Mouse (Mus musculus): ENCODE data around the gene Ubl7. TPM values are rescaled to one million over a fixed set of nuclear protein-coding genes. Genes with fewer than 3 reads are reported as not detected.
A peak's percentile ranks its signal among the peaks of the same experiment; 100 is the strongest.

Ubl7 gene
- polyA plus RNA-seq, 1 experiment = 714 TPM

DNA sequence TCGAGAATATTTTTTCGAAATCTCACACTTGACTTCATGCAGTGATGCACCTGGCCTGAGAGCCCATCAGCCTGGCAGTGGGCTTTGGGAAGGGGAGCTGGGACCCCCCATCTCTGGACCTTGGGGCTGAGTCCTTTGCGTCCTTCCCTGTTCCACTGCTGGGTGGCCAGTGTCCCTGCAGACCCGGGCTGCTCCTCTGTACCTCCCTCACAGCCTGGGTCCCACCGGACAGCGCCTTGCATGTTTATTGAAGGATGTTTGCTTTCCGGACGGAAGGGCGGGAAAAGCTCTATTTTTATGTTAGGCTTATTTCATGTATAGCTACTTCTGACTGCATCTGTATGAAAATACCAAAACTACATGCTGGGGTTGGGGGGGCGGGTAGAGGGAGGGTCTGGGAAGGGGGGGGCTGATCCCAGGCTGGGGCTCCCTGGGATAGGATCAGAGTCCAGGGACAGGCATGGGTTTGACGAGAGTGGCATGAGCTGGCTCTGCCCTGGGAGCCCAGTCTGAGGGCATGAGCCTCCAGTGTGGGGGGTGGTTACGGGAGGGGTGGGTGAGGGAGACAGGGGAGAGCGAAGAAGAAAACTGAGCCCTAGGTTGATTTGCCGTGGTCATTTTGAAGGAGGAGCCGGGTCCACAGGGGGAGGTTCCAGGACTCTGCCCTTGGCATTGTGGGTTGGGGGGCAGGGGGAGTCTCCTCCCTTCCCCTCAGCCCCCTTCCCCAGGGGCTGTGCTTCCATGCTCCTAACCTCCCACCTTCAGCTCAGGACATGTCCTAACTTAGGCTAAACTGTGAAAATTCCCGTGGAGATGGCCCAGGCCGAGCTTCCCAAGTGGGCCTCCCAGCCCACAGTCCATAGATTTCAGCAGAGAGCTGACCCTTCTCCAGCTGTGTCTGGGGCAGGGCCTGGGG lies 51.3 kb downstream of the Ubl7 start:
- no peak overlapping the region for H3K27ac ChIP-seq (ENCODE audit: control insufficient read depth, insufficient read depth, low read depth, low read length)
- H3K27me3 ChIP-seq (ENCODE audit: control insufficient read depth, insufficient read depth, low read length) = no peaks in the 10 kb centered on the region
- no peaks in the 10 kb centered on the region; the same call in 1 of the 2 replicates for H3K4me1 ChIP-seq (ENCODE audit: control insufficient read depth, insufficient read depth, low read length)
- no peaks in the 10 kb centered on the region for H3K36me3 ChIP-seq (ENCODE audit: control insufficient read depth, insufficient read depth, low read length)
- TF ChIP-seq CTCF (IDR thresholded peaks at IDR 0.05; ENCODE audit: control insufficient read depth, insufficient read depth, insufficient replicate concordance, low read depth, low read length) = no peak
- TF ChIP-seq POLR2A (IDR thresholded peaks at IDR 0.05; ENCODE audit: control insufficient read depth, low read depth, low read length) = no peak
- H3K4me3 ChIP-seq (ENCODE audit: control insufficient read depth, low read depth, low read length) = no peak overlapping the region

DNA sequence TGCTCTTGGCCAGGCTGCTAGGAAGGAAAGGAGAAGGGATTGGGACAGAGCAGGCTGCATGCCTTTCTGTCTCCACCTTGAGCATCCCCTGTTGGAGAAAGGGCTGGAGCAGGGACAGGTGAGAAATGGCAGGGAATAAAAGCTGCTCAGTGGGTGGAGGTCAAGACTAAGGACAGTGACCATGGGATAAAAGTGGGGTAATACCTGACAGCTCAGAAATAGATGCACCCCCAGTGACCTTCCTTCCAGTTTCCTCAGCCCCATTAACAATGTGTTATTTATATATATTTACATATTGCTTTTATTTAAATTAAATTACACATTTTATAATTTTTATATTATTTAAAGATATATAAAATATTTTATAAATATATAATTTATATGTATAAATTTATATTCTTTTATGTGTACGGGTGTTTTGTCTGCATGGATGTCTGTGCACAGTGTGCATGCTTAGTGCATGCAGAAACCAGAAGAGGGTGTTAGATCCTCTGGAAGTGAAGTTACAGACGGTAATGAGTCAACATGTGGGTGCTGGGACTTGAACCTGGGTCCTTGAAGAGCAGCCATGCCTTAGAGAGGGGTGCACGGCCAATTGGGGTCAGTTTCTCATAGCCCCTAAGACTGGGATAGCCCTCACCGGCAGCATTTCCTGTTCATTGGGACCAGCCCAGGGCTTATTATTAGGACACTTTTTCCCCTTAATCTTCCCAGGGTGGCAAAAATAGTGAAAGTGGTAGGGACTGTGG lies 52.6 kb downstream of the Ubl7 start:
- TF ChIP-seq CTCF (IDR thresholded peaks at IDR 0.05; ENCODE audit: control insufficient read depth, insufficient read depth, insufficient replicate concordance, low read depth, low read length) = no peak
- no peak for TF ChIP-seq POLR2A (IDR thresholded peaks at IDR 0.05; ENCODE audit: control insufficient read depth, low read depth, low read length)
- H3K36me3 ChIP-seq (ENCODE audit: control insufficient read depth, insufficient read depth, low read length) = no peaks in the 10 kb centered on the region
- H3K27me3 ChIP-seq (ENCODE audit: control insufficient read depth, insufficient read depth, low read length) = no peaks in the 10 kb centered on the region
- H3K4me3 ChIP-seq (ENCODE audit: control insufficient read depth, low read depth, low read length) = no peak overlapping the region
- no peak overlapping the region for H3K27ac ChIP-seq (ENCODE audit: control insufficient read depth, insufficient read depth, low read depth, low read length)
- H3K4me1 ChIP-seq (ENCODE audit: control insufficient read depth, insufficient read depth, low read length) = peaks cover 3% of the 10 kb centered on the region; the same call in 1 of the 2 replicates

DNA sequence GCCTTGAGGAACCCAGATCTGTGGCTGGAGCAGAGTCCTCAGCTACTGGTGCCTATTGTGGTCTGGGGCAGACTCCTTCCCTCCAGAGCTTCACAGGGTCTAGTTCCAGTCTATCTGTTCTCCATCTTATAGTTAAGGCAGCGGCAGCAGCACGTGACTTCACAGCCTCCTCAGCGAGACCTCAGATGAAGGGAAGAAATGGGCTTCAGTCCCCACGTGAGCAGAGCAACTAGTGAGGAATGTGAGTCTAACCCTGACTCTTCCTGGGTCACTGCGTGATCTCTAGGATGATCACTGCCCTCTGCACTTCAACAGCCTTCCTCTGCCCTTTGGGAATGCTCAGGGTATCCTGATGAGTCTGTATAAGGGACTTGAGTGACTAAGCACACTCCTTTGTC lies 53.2 kb downstream of the Ubl7 start:
- H3K27ac ChIP-seq (ENCODE audit: control insufficient read depth, insufficient read depth, low read depth, low read length) = 0 out of 2 replicates have a peak overlapping the region, but pooled peaks have one; percentile 7
- no peaks in the 10 kb centered on the region for H3K36me3 ChIP-seq (ENCODE audit: control insufficient read depth, insufficient read depth, low read length)
- no peak for TF ChIP-seq POLR2A (IDR thresholded peaks at IDR 0.05; ENCODE audit: control insufficient read depth, low read depth, low read length)
- TF ChIP-seq CTCF (IDR thresholded peaks at IDR 0.05; ENCODE audit: control insufficient read depth, insufficient read depth, insufficient replicate concordance, low read depth, low read length) = no peak
- H3K4me3 ChIP-seq (ENCODE audit: control insufficient read depth, low read depth, low read length) = no peak overlapping the region
- no peaks in the 10 kb centered on the region for H3K27me3 ChIP-seq (ENCODE audit: control insufficient read depth, insufficient read depth, low read length)
- peaks cover 5% of the 10 kb centered on the region for H3K4me1 ChIP-seq (ENCODE audit: control insufficient read depth, insufficient read depth, low read length)

DNA sequence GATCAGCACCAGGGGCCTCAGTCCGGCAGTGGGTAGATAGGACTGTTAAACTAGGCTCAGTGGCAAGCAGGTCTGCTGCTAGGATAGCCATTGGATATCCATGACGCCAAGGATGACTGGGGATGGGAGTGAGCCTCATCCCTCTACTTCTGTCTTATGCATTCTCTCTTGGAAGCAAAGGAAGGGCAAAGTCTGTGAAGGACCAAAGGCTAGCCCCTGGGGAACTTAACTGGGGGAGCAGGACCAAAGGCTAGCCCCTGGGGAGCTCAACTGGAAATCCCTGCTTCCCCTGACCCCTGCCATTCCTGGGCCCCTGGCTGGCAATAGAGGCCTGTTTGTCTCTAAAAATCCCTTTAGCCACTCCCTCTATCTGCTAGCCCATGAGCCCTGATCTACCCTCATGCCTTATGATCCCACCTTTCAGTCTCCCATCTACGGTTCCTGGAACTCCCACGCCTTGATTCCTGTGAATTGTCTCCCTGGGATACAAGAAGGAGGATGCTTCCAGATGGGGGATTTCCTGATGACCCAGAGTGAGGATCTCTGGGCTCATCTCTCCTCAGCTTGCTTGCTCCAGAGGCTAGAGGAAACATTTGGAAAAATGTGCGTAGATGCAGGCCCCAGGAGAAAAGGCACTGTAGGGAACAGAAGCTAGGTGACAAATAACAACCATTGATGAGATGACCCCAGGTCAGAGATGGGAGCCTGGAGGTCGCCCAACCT lies 53.9 kb downstream of the Ubl7 start:
- Histone ChIP-seq H3K27ac (ENCODE audit: control insufficient read depth, insufficient read depth, low read depth, low read length) (no peak overlapping the region; the same call in 1 of the 2 replicates), H3K36me3 (ENCODE audit: control insufficient read depth, insufficient read depth, low read length) (no peaks in the 10 kb centered on the region), H3K4me3 (ENCODE audit: control insufficient read depth, low read depth, low read length) (no peak overlapping the region), H3K4me1 (ENCODE audit: control insufficient read depth, insufficient read depth, low read length) (peaks cover 5% of the 10 kb centered on the region), H3K27me3 (ENCODE audit: control insufficient read depth, insufficient read depth, low read length) (no peaks in the 10 kb centered on the region)
- TF ChIP-seq POLR2A (IDR thresholded peaks at IDR 0.05; ENCODE audit: control insufficient read depth, low read depth, low read length) (no peak), CTCF (IDR thresholded peaks at IDR 0.05; ENCODE audit: control insufficient read depth, insufficient read depth, insufficient replicate concordance, low read depth, low read length) (no peak)

DNA sequence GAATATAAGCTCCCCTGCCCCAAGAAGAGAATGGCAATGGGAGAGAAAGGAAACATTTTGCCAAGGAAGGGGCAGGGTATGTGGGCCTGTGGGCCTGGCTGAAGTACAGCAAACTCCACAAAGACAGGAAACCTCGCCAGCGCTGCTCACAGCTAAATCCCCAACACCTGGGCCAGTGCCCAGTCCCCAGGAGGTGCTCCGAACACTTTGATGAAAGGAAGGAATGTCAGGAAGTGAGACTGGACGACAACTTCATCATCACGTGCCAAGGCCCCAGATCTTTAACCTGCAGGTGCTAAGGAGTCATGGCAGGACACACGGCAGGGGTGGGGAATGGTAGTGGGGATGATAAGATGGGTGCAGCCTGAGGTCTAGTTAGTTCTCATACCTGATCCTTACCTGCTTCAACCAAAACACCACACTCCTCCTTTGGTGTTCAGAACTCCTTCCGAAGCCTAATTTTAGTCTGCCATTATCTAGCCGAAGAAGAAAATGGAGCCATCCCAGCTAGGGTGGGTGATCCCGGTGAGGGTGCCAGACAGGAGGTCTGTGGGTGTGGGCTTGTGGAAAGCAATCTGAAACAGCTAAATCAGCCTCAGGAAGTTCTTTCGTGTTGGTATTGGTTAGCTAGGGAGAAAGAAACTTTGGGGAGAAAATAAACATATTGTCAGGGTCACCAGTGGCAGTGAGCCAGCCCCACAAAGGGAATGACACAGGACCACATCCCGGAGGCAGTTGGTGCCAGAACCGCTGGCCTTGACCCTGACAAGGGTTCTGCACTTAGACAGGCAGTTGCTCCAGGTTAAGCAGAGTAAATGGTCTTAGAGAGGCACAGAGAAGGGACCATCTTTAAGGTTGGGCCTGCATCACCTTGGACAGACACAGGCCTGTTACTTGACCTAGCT lies 54.8 kb downstream of the Ubl7 start:
- no peaks in the 10 kb centered on the region for H3K36me3 ChIP-seq (ENCODE audit: control insufficient read depth, insufficient read depth, low read length)
- peaks cover 5% of the 10 kb centered on the region for H3K4me1 ChIP-seq (ENCODE audit: control insufficient read depth, insufficient read depth, low read length)
- peak overlapping the region; percentile 51; the same call in 1 of the 2 replicates for H3K27ac ChIP-seq (ENCODE audit: control insufficient read depth, insufficient read depth, low read depth, low read length)
- H3K27me3 ChIP-seq (ENCODE audit: control insufficient read depth, insufficient read depth, low read length) = no peaks in the 10 kb centered on the region
- H3K4me3 ChIP-seq (ENCODE audit: control insufficient read depth, low read depth, low read length) = no peak overlapping the region
- TF ChIP-seq POLR2A (IDR thresholded peaks at IDR 0.05; ENCODE audit: control insufficient read depth, low read depth, low read length) (no peak), CTCF (IDR thresholded peaks at IDR 0.05; ENCODE audit: control insufficient read depth, insufficient read depth, insufficient replicate concordance, low read depth, low read length) (no peak)

DNA sequence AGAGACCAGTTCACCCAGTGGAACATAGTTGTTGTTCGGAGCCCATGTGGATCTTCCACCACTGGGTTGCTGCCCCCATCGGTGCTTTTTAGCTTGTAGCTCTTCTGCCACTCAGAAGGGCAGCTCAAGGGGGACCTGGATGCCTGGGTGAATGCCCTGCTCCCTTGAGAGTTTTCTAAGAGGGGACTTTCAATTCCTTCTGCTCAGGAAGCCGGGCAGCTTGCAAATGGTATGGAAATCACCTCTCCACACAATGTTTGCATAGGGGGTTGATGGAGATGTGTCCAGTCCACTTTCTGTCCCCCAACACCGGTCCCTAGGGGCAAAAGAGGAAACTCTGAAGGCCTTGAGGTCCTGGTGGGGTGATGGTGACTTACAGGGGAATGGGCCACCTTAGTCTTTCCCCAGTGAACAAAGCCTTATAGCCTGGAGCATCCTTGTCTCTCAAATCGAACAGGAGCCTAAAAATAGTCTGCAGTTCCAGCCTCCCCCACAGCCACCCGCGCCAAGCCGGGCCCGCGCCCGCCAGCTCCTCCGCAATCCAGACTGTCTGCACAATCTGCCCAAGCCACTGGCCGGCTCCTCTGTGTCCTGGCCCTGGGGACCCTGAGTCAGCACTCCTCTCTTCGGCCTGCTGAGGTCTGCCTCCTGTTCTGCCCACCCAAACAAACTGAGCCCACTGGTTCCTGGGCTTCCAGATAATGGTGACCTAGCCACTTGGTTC lies 56.6 kb downstream of the Ubl7 start:
- TF ChIP-seq POLR2A (IDR thresholded peaks at IDR 0.05; ENCODE audit: control insufficient read depth, low read depth, low read length) = no peak
- TF ChIP-seq CTCF (IDR thresholded peaks at IDR 0.05; ENCODE audit: control insufficient read depth, insufficient read depth, insufficient replicate concordance, low read depth, low read length) = no peak
- Histone ChIP-seq H3K27ac (ENCODE audit: control insufficient read depth, insufficient read depth, low read depth, low read length) (peak overlapping the region; percentile 45), H3K4me3 (ENCODE audit: control insufficient read depth, low read depth, low read length) (no peak overlapping the region), H3K36me3 (ENCODE audit: control insufficient read depth, insufficient read depth, low read length) (no peaks in the 10 kb centered on the region), H3K27me3 (ENCODE audit: control insufficient read depth, insufficient read depth, low read length) (no peaks in the 10 kb centered on the region), H3K4me1 (ENCODE audit: control insufficient read depth, insufficient read depth, low read length) (peaks cover 5% of the 10 kb centered on the region)

All from testis, adult 2 months (tissue).